Mouse (Mus musculus): ENCODE data around the gene Crxos. TPM values are rescaled to one million over a fixed set of nuclear protein-coding genes. Genes with fewer than 3 reads are reported as not detected.

Gene Crxos
- total RNA-seq (2012; rRNA removed) (0.71 TPM in 1 of 2 replicates, not detected in the other), total RNA-seq (2014; rRNA removed) (1.1 and 1.7 TPM in 2 replicates), polyA plus RNA-seq (2012; ENCODE audit: insufficient read length, low read depth) (0.94 and 1.5 TPM in 2 replicates)

- TF ChIP-seq RCOR1 (conservative IDR thresholded peaks at IDR 0.05; ENCODE audit: low read depth, low read length) = no peak
- no peak for TF ChIP-seq POLR2AphosphoS2 (IDR thresholded peaks at IDR 0.05; ENCODE audit: low read depth, low read length)
- no peak for TF ChIP-seq JUN (IDR thresholded peaks at IDR 0.05; ENCODE audit: insufficient read depth, low read depth, low read length)
- TF ChIP-seq KAT2A (IDR thresholded peaks at IDR 0.05; ENCODE audit: insufficient replicate concordance, low read length) = no peak
- no peak for TF ChIP-seq ZMIZ1 (IDR thresholded peaks at IDR 0.05; ENCODE audit: low read depth, low read length)
- TF ChIP-seq SMC3 (IDR thresholded peaks at IDR 0.05; ENCODE audit: low read depth, low read length) = no peak
- no peak for TF ChIP-seq BHLHE40 (IDR thresholded peaks at IDR 0.05; ENCODE audit: low read depth, low read length)
- no peak for TF ChIP-seq USF1 (IDR thresholded peaks at IDR 0.05; ENCODE audit: low read depth, low read length)
- no peak for TF ChIP-seq PAX5 (IDR thresholded peaks at IDR 0.05; ENCODE audit: low read length)
- no peak for TF ChIP-seq JUND (conservative IDR thresholded peaks at IDR 0.05; ENCODE audit: low read depth, low read length)
- TF ChIP-seq TBP (conservative IDR thresholded peaks at IDR 0.05; ENCODE audit: low read depth, low read length) = no peak
- TF ChIP-seq MEF2A (IDR thresholded peaks at IDR 0.05; ENCODE audit: borderline replicate concordance, low read depth, low read length) = no peak
- TF ChIP-seq EP300 (IDR thresholded peaks at IDR 0.05; ENCODE audit: low read length) = no peak
- no peak for TF ChIP-seq MXI1 (IDR thresholded peaks at IDR 0.05; ENCODE audit: low read depth, low read length)
- TF ChIP-seq ZKSCAN1 (IDR thresholded peaks at IDR 0.05; ENCODE audit: borderline replicate concordance, low read depth, low read length) = no peak
- no peak for TF ChIP-seq ZC3H11A (IDR thresholded peaks at IDR 0.05; ENCODE audit: low read depth, low read length)
- TF ChIP-seq CHD2 (IDR thresholded peaks at IDR 0.05; ENCODE audit: low read length) = no peak
- TF ChIP-seq IRF4 (IDR thresholded peaks at IDR 0.05; ENCODE audit: low read depth, low read length) = no peak
- H3K79me2 ChIP-seq (replicated peaks; ENCODE audit: control insufficient read depth, extremely low read depth, insufficient read depth, poor library complexity, severe bottlenecking) = no peaks in the 10 kb centered on the region
- no peak for DNase-seq (ENCODE audit: extremely low read depth)
- no peaks in the 10 kb centered on the region for H3K4me1 ChIP-seq (ENCODE audit: control insufficient read depth in 1 of 2, insufficient read depth in 2 of 2)
- H3K36me3 ChIP-seq (replicated peaks in 1 of 2; ENCODE audit: control insufficient read depth in 1 of 2, insufficient read depth in 1 of 2, low read length in 1 of 2) = no peaks in the 10 kb centered on the region
- H3K4me2 ChIP-seq (ENCODE audit: insufficient read depth, low read depth, poor library complexity, severe bottlenecking) = no peak within 1 kb of the TSS
- dilution Hi-C loops (cut with MboI; ENCODE audit: extremely low pct_ligation_motif_present, extremely low pct_unique_long_range_greater_than_20kb, low sequenced_read_pairs) = no loop called here
- H3K9ac ChIP-seq (ENCODE audit: insufficient read depth, low read depth) = no peak within 1 kb of the TSS
- peaks cover 73% of the 10 kb centered on the region for H3K27me3 ChIP-seq (replicated peaks)
- H3K4me3 ChIP-seq (replicated peaks in 1 of 3; ENCODE audit: low read depth in 2 of 3, low read length in 2 of 3, poor library complexity in 1 of 3) = no peak within 1 kb of the TSS
- no peak within 1 kb of the TSS for H3K27ac ChIP-seq (ENCODE audit: insufficient read depth, low read depth)
- in situ Hi-C loops (cut with MboI; ENCODE audit: low pct_ligation_motif_present, low pct_unique_long_range_greater_than_20kb, low sequenced_read_pairs) = no loop called here
- H3K9me3 ChIP-seq (replicated peaks; ENCODE audit: low read length) = no peaks in the 10 kb centered on the region
Measured at GRCm38 (mm10) chr7:15882317-15882716, at the start of gene Crxos. Gene Crxos (plus strand): TSS chr7:15882617.

GRCm38 (mm10) chr7:15839578-15839977 is 42.8 kb upstream of the Crxos start, which contains the start of gene Obox6:
Gene Obox6 (minus strand): TSS chr7:15839678.
- Histone ChIP-seq H3K79me2 (replicated peaks; ENCODE audit: control insufficient read depth, extremely low read depth, insufficient read depth, poor library complexity, severe bottlenecking) (no peaks in the 10 kb centered on the region; the same call in 1 of the 2 replicates), H3K9me3 (replicated peaks; ENCODE audit: low read length) (no peaks in the 10 kb centered on the region), H3K27me3 (replicated peaks) (peaks cover 24% of the 10 kb centered on the region), H3K27ac (ENCODE audit: insufficient read depth, low read depth) (no peak within 1 kb of the TSS), H3K4me1 (ENCODE audit: control insufficient read depth in 1 of 2, insufficient read depth in 2 of 2) (no peaks in the 10 kb centered on the region), H3K4me2 (ENCODE audit: insufficient read depth, low read depth, poor library complexity, severe bottlenecking) (no peak within 1 kb of the TSS), H3K9ac (ENCODE audit: insufficient read depth, low read depth) (no peak within 1 kb of the TSS), H3K36me3 (replicated peaks in 1 of 2; ENCODE audit: control insufficient read depth in 1 of 2, insufficient read depth in 1 of 2, low read length in 1 of 2) (no peaks in the 10 kb centered on the region), H3K4me3 (replicated peaks in 1 of 3; ENCODE audit: low read depth in 2 of 3, low read length in 2 of 3, poor library complexity in 1 of 3) (no peak within 1 kb of the TSS)
- TF ChIP-seq RAD21 (IDR thresholded peaks at IDR 0.05; ENCODE audit: low read depth, low read length) = no peak
- TF ChIP-seq ZC3H11A (IDR thresholded peaks at IDR 0.05; ENCODE audit: low read depth, low read length) = no peak
- TF ChIP-seq USF1 (IDR thresholded peaks at IDR 0.05; ENCODE audit: low read depth, low read length) = no peak
- TF ChIP-seq USF2 (conservative IDR thresholded peaks at IDR 0.05; ENCODE audit: low read depth, low read length) = no peak
- TF ChIP-seq SMC3 (IDR thresholded peaks at IDR 0.05; ENCODE audit: low read depth, low read length) = no peak
- TF ChIP-seq GABPA (IDR thresholded peaks at IDR 0.05; ENCODE audit: insufficient replicate concordance, low read depth, low read length) = no peak
- TF ChIP-seq HCFC1 (IDR thresholded peaks at IDR 0.05; ENCODE audit: low read depth, low read length) = no peak
- no peak for TF ChIP-seq MAZ (IDR thresholded peaks at IDR 0.05; ENCODE audit: low read depth, low read length)
- no peak for TF ChIP-seq MEF2A (IDR thresholded peaks at IDR 0.05; ENCODE audit: borderline replicate concordance, low read depth, low read length)
- TF ChIP-seq BHLHE40 (IDR thresholded peaks at IDR 0.05; ENCODE audit: low read depth, low read length) = no peak
- no peak for TF ChIP-seq MAFK (IDR thresholded peaks at IDR 0.05; ENCODE audit: insufficient replicate concordance, low read length)
- TF ChIP-seq POLR2A (IDR thresholded peaks at IDR 0.05; ENCODE audit: low read depth, low read length) = no peak
- no peak for TF ChIP-seq CHD2 (IDR thresholded peaks at IDR 0.05; ENCODE audit: low read length)
- no peak for TF ChIP-seq CTCF (conservative IDR thresholded peaks at IDR 0.05 in 1 of 2, IDR thresholded peaks at IDR 0.05 in 1 of 2; ENCODE audit: low read depth in 2 of 2, low read length in 2 of 2)
- no peak for TF ChIP-seq RCOR1 (conservative IDR thresholded peaks at IDR 0.05; ENCODE audit: low read depth, low read length)
- TF ChIP-seq TCF12 (IDR thresholded peaks at IDR 0.05; ENCODE audit: low read depth, low read length) = no peak
- no peak for TF ChIP-seq KAT2A (IDR thresholded peaks at IDR 0.05; ENCODE audit: insufficient replicate concordance, low read length)
- TF ChIP-seq JUND (conservative IDR thresholded peaks at IDR 0.05; ENCODE audit: low read depth, low read length) = no peak
- DNase-seq (ENCODE audit: extremely low read depth) = no peak
- dilution Hi-C loops (cut with MboI; ENCODE audit: extremely low pct_ligation_motif_present, extremely low pct_unique_long_range_greater_than_20kb, low sequenced_read_pairs) (no loop called here), in situ Hi-C loops (cut with MboI; ENCODE audit: low pct_ligation_motif_present, low pct_unique_long_range_greater_than_20kb, low sequenced_read_pairs) (no loop called here)
